Comparison of ENCODE assay signal across 8 mouse cellular contexts in the genomic region with DNA sequence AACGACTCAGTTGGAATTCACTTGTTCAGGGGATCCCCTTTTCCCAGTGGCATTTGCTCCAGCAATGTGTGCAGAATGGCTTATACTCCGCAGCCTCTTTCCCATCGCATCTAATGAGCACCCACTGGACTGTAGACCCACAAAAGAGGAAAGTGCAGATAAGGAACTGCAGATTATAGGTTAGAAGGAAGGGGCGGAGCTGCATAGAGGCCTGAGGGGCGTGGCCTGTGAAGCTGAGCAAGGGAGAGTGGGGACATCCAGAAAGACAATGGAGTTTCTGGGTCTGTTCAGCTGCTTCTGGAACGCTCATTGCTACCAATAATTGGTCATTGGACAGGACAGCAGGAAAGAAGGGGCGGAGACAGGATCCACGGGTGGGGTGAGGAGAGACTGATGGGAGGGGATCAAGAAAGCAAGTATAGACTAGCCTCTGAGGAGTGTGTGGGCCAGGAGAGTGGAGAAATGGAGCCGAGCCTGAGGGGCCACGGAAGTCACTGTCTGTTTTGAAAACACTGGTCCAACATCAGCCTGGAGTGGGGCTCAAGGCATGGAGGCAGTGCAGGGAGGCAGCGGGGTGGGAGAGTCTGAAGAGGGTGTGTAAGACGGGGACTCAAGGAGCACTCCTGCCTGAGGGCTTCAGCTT. TPM values are rescaled to one million over a fixed set of nuclear protein-coding genes. Genes with fewer than 3 reads are reported as not detected.
DNase-seq lines count a peak whose midpoint lies in the region; TF ChIP-seq lines count a peak whose summit lies in the region.
"Had no signal": no experiment of that assay in that cellular context is flagged by ENCODE, and none has a peak within 500 bp of the region (broad histone marks: within the 10 kb centered on the region; RNA-seq: fewer than 3 reads in every experiment).

No protein-coding gene starts in this region.

- H3K4me1 ChIP-seq in ES-Bruce4 (ENCODE audit: control insufficient read depth, insufficient read depth, low read length): peaks cover 3% of the 10 kb centered on the region
- H3K4me1 ChIP-seq in limb, embryonic 10.5 days: peaks cover 26% of the 10 kb centered on the region

- 61% methylated on average over 12 of the region's 12 CpGs for WGBS in limb, embryonic 10.5 days

- H3K9me3 ChIP-seq in ES-Bruce4 (replicated peaks; ENCODE audit: control insufficient read depth, insufficient read depth, low read length, poor library complexity, severe bottlenecking): no peaks in the 10 kb centered on the region
- H3K9me3 ChIP-seq in limb, embryonic 10.5 days (replicated peaks): no peaks in the 10 kb centered on the region
- H3K9me3 ChIP-seq: neural tube, embryonic 13.5 days had no signal

- H3K9ac ChIP-seq in ES-Bruce4 (ENCODE audit: low read depth, poor library complexity, severe bottlenecking): no peak overlapping the region
- H3K9ac ChIP-seq: neural tube, embryonic 13.5 days had no signal

- H3K4me3 ChIP-seq in ES-Bruce4 (ENCODE audit: low read depth, low read length): peak overlapping the region; percentile 55
- H3K4me3 ChIP-seq in limb, embryonic 10.5 days: no peak overlapping the region
- H3K4me3 ChIP-seq: neural tube, embryonic 13.5 days had no signal

- no peaks in the 10 kb centered on the region for H3K36me3 ChIP-seq in ES-Bruce4 (ENCODE audit: control insufficient read depth, insufficient read depth, low read length, poor library complexity, severe bottlenecking)
- no peaks in the 10 kb centered on the region for H3K36me3 ChIP-seq in limb, embryonic 10.5 days
- H3K36me3 ChIP-seq: neural tube, embryonic 13.5 days had no signal

- no peak for TF ChIP-seq POLR2A in ES-Bruce4 (IDR thresholded peaks at IDR 0.05; ENCODE audit: insufficient read depth, low read length)

- TF ChIP-seq CTCF in ES-Bruce4 (IDR thresholded peaks at IDR 0.05; ENCODE audit: low read depth, low read length): no peak

- no peak overlapping the region for H3K27ac ChIP-seq in ES-Bruce4 (ENCODE audit: insufficient read depth, low read length)
- H3K27ac ChIP-seq in limb, embryonic 10.5 days: peak overlapping the region; percentile 32
- H3K27ac ChIP-seq: neural tube, embryonic 13.5 days had no signal

- TF ChIP-seq EP300 in ES-Bruce4 (IDR thresholded peaks at IDR 0.05; ENCODE audit: insufficient read depth, low read depth, low read length): no peak

- DNase-seq in ZHBTc4 (ENCODE audit: low read depth, low spot score): peak; percentile 83
- no peak for DNase-seq in limb, embryonic 10.5 days (ENCODE audit: low spot score)
- DNase-seq in retina, embryonic 14.5 days (ENCODE audit: low spot score): peak; percentile 50
- DNase-seq in layer of hippocampus, postnatal 36 days: no peak
- DNase-seq in T-cell, adult 2 months (ENCODE audit: low spot score): no peak
- DNase-seq in right cerebral cortex, adult 2 months (ENCODE audit: low spot score in 2 of 2): no peak

- H3K27me3 ChIP-seq in ES-Bruce4 (ENCODE audit: control insufficient read depth, insufficient read depth, low read length, poor library complexity, severe bottlenecking): no peaks in the 10 kb centered on the region
- H3K27me3 ChIP-seq in limb, embryonic 10.5 days (ENCODE audit: low read depth, poor library complexity, severe bottlenecking): no peaks in the 10 kb centered on the region
- H3K27me3 ChIP-seq: neural tube, embryonic 13.5 days had no signal

RNA-seq across cellular contexts. Expression of a gene that starts 3.8 kb away (rescaled TPM):
- 31.8 and 34.4 TPM in 2 replicates for polyA plus RNA-seq in ES-Bruce4 (2011; ENCODE audit: insufficient read depth, insufficient read length, low read depth, missing spikeins)
- polyA plus RNA-seq in limb, embryonic 10.5 days (2016; fragmentation: Nextera tagmentation; extraction: Ambion mirVana): 7.9 and 9.1 TPM in 2 replicates
- total RNA-seq in layer of hippocampus, postnatal 36 days (2021): 10 to 100 TPM; 18.2 to 18.3 TPM

RNA-seq across cellular contexts. Expression of a gene that starts 56.5 kb away (rescaled TPM):
- polyA plus RNA-seq in ES-Bruce4 (2011; ENCODE audit: insufficient read depth, insufficient read length, low read depth, missing spikeins): 4.3 and 4.9 TPM in 2 replicates
- 15.2 and 17.2 TPM in 2 replicates for polyA plus RNA-seq in limb, embryonic 10.5 days (2016; fragmentation: Nextera tagmentation; extraction: Ambion mirVana)
- total RNA-seq in layer of hippocampus, postnatal 36 days (2021): 10 to 100 TPM; 12.8 to 14.4 TPM

Comparison
In these comparisons a context has a peak if more than half of its experiments do, and no peak if none do; other contexts are left out.
1. DNase-seq: peak in ZHBTc4 (single experiment) and retina, embryonic 14.5 days (single experiment); none in limb, embryonic 10.5 days (single experiment), layer of hippocampus, postnatal 36 days (0 of 2), T-cell, adult 2 months (single experiment) and right cerebral cortex, adult 2 months (0 of 2).